Mouse (Mus musculus): ENCODE data around the gene Stx3.

Stx3 gene

GRCm38 (mm10) chr19:11819143-11819700 lies at the start of gene Stx3:
Gene Stx3, minus strand, starts transcription at chr19:11819403.
- DNase-seq (ENCODE audit: extremely low read depth, low read depth, low spot score), result no peak

GRCm38 (mm10) chr19:11867837-11868236 lies 48.6 kb upstream of the Stx3 start:
- no peak for DNase-seq (ENCODE audit: extremely low read depth, low read depth, low spot score)

GRCm38 (mm10) chr19:11860966-11861365 lies 41.8 kb upstream of the Stx3 start, which contains the start of gene Olfr1418:
Gene Olfr1418, minus strand, starts transcription at chr19:11861066.
- no peak for DNase-seq (ENCODE audit: extremely low read depth, low read depth, low spot score)

- DNase-seq (ENCODE audit: extremely low read depth, low read depth, low spot score), result no peak
Measured at GRCm38 (mm10) chr19:11856506-11856905, 37.3 kb upstream of the Stx3 start.

- DNase-seq (ENCODE audit: extremely low read depth, low read depth, low spot score), result no peak
Measured at GRCm38 (mm10) chr19:11854821-11855220, 35.6 kb upstream of the Stx3 start.

GRCm38 (mm10) chr19:11852652-11853051 lies 33.4 kb upstream of the Stx3 start:
- DNase-seq (ENCODE audit: extremely low read depth, low read depth, low spot score), result no peak

GRCm38 (mm10) chr19:11846333-11846732 lies 27.1 kb upstream of the Stx3 start:
- DNase-seq (ENCODE audit: extremely low read depth, low read depth, low spot score), result no peak

GRCm38 (mm10) chr19:11839119-11839518 lies 19.9 kb upstream of the Stx3 start, which contains the start of gene Olfr1417:
Gene Olfr1417, minus strand, starts transcription at chr19:11839219.
- DNase-seq (ENCODE audit: extremely low read depth, low read depth, low spot score), result no peak

GRCm38 (mm10) chr19:11823346-11824065 lies 4.3 kb upstream of the Stx3 start:
- no peak for DNase-seq (ENCODE audit: extremely low read depth, low read depth, low spot score)

GRCm38 (mm10) chr19:11820211-11820610 lies 1.0 kb upstream of the Stx3 start:
- DNase-seq (ENCODE audit: extremely low read depth, low read depth, low spot score), result no peak

- DNase-seq (ENCODE audit: extremely low read depth, low read depth, low spot score), result no peak
Measured at GRCm38 (mm10) chr19:11819800-11820199, 597 bp upstream of the Stx3 start.

- DNase-seq (ENCODE audit: extremely low read depth, low read depth, low spot score), result no peak
Measured at GRCm38 (mm10) chr19:11818199-11819142, 732 bp downstream of the Stx3 start.

- DNase-seq (ENCODE audit: extremely low read depth, low read depth, low spot score), result no peak
Measured at GRCm38 (mm10) chr19:11817586-11817985, 1.6 kb downstream of the Stx3 start.

GRCm38 (mm10) chr19:11816706-11817105 lies 2.5 kb downstream of the Stx3 start:
- no peak for DNase-seq (ENCODE audit: extremely low read depth, low read depth, low spot score)

GRCm38 (mm10) chr19:11814742-11815333 lies 4.4 kb downstream of the Stx3 start:
- DNase-seq (ENCODE audit: extremely low read depth, low read depth, low spot score), result no peak

- no peak for DNase-seq (ENCODE audit: extremely low read depth, low read depth, low spot score)
Measured at GRCm38 (mm10) chr19:11813649-11814048, 5.6 kb downstream of the Stx3 start.

- DNase-seq (ENCODE audit: extremely low read depth, low read depth, low spot score), result no peak
Measured at GRCm38 (mm10) chr19:11813136-11813535, 6.1 kb downstream of the Stx3 start.

- no peak for DNase-seq (ENCODE audit: extremely low read depth, low read depth, low spot score)
Measured at GRCm38 (mm10) chr19:11811688-11812365, 7.4 kb downstream of the Stx3 start.

GRCm38 (mm10) chr19:11810856-11811255 lies 8.3 kb downstream of the Stx3 start:
- peak; percentile 16 for DNase-seq (ENCODE audit: extremely low read depth, low read depth, low spot score)

GRCm38 (mm10) chr19:11810003-11810758 lies 9.0 kb downstream of the Stx3 start:
- peak; percentile 28 for DNase-seq (ENCODE audit: extremely low read depth, low read depth, low spot score)
